12 mouse cellular contexts compared by ENCODE assay signal in genomic region chr14:75561577-75562331, GRCm38 (mm10). TPM values are rescaled to one million over a fixed set of nuclear protein-coding genes. Genes with fewer than 3 reads are reported as not detected.
DNase-seq lines count a peak whose midpoint lies in the region; ATAC-seq and TF ChIP-seq lines count a peak whose summit lies in the region.
"Had no signal": no experiment of that assay in that cellular context is flagged by ENCODE, and none has a peak within 500 bp of the region (broad histone marks: within the 10 kb centered on the region; RNA-seq: fewer than 3 reads in every experiment).

No protein-coding gene starts in this region.

- DNase-seq in heart, adult 2 months, result peak; percentile 23 to 39
- DNase-seq in heart, embryonic 10.5 days (ENCODE audit: low spot score), result no peak
- DNase-seq in lung, postnatal 10 days, result peak; percentile 7
- no peak for DNase-seq in lung, adult 18-20 months
- DNase-seq in embryonic facial prominence, embryonic 14.5 days (ENCODE audit: low spot score), result peak; percentile 27
- peak; percentile 27 to 30 for DNase-seq in kidney, postnatal 36 days
- DNase-seq in layer of hippocampus, postnatal 36 days, result no peak
- DNase-seq: cerebellum, adult 2 months; liver, embryonic 13.5 days had no signal

- TF ChIP-seq CTCF in heart, adult 2 months (IDR thresholded peaks at IDR 0.05), result peak; percentile 45

- H3K4me3 ChIP-seq in heart, adult 2 months, result no peak overlapping the region
- no peak overlapping the region for H3K4me3 ChIP-seq in heart, embryonic 10.5 days
- H3K4me3 ChIP-seq in embryonic facial prominence, embryonic 14.5 days (ENCODE audit: low read depth, low read length), result no peak overlapping the region
- H3K4me3 ChIP-seq: forebrain, embryonic 12.5 days; hindbrain, embryonic 15.5 days; liver, embryonic 13.5 days; stomach, embryonic 15.5 days had no signal

- ATAC-seq in embryonic facial prominence, embryonic 14.5 days (ENCODE audit: low read depth), result no peak

- no peak for TF ChIP-seq POLR2A in heart, adult 2 months (IDR thresholded peaks at IDR 0.05; ENCODE audit: insufficient read depth, low read depth, low read length)

- no peaks in the 10 kb centered on the region for H3K36me3 ChIP-seq in heart, adult 2 months (ENCODE audit: control insufficient read depth, insufficient read depth, low read length)
- H3K36me3 ChIP-seq in heart, embryonic 10.5 days, result no peaks in the 10 kb centered on the region
- H3K36me3 ChIP-seq in embryonic facial prominence, embryonic 14.5 days (ENCODE audit: control insufficient read depth, insufficient read depth, low read length), result no peaks in the 10 kb centered on the region
- H3K36me3 ChIP-seq: forebrain, embryonic 12.5 days; hindbrain, embryonic 15.5 days; liver, embryonic 13.5 days; stomach, embryonic 15.5 days had no signal

- H3K4me1 ChIP-seq in heart, adult 2 months (ENCODE audit: control insufficient read depth, insufficient read depth, low read length), result no peaks in the 10 kb centered on the region; the same call in 1 of the 2 replicates
- H3K4me1 ChIP-seq in heart, embryonic 10.5 days, result peaks cover 11% of the 10 kb centered on the region
- H3K4me1 ChIP-seq in embryonic facial prominence, embryonic 14.5 days (ENCODE audit: control insufficient read depth, insufficient read depth, low read length), result 0 out of 2 replicates have a peak, but pooled peaks cover 3% of the 10 kb centered on the region
- H3K4me1 ChIP-seq: stomach, embryonic 15.5 days had no signal

- H3K27ac ChIP-seq in heart, adult 2 months, result no peak overlapping the region
- H3K27ac ChIP-seq in heart, embryonic 10.5 days, result no peak overlapping the region
- no peak overlapping the region for H3K27ac ChIP-seq in embryonic facial prominence, embryonic 14.5 days (replicated peaks; ENCODE audit: low read depth, low read length)
- H3K27ac ChIP-seq: forebrain, embryonic 12.5 days; hindbrain, embryonic 15.5 days; liver, embryonic 13.5 days; stomach, embryonic 15.5 days had no signal

- H3K9me3 ChIP-seq in heart, embryonic 10.5 days, result no peaks in the 10 kb centered on the region
- no peaks in the 10 kb centered on the region for H3K9me3 ChIP-seq in embryonic facial prominence, embryonic 14.5 days (ENCODE audit: control insufficient read depth, low read length)
- H3K9me3 ChIP-seq: forebrain, embryonic 12.5 days; hindbrain, embryonic 15.5 days; liver, embryonic 13.5 days; stomach, embryonic 15.5 days had no signal

- H3K79me2 ChIP-seq in heart, adult 2 months (replicated peaks; ENCODE audit: control insufficient read depth, insufficient read depth, low read length), result no peaks in the 10 kb centered on the region

- TF ChIP-seq EP300 in heart, adult 2 months (IDR thresholded peaks at IDR 0.05; ENCODE audit: insufficient read depth, low read depth, low read length), result no peak

- H3K9ac ChIP-seq in heart, adult 2 months (ENCODE audit: low read depth, low read length), result no peak overlapping the region
- H3K9ac ChIP-seq in embryonic facial prominence, embryonic 14.5 days (ENCODE audit: low read depth, low read length), result no peak overlapping the region
- H3K9ac ChIP-seq: forebrain, embryonic 12.5 days; hindbrain, embryonic 15.5 days; liver, embryonic 13.5 days; stomach, embryonic 15.5 days had no signal

- H3K4me2 ChIP-seq in embryonic facial prominence, embryonic 14.5 days (ENCODE audit: low read depth, low read length), result no peak overlapping the region
- H3K4me2 ChIP-seq: forebrain, embryonic 12.5 days; hindbrain, embryonic 15.5 days; liver, embryonic 13.5 days; stomach, embryonic 15.5 days had no signal

- 22% methylated on average over 9 of the region's 9 CpGs for WGBS in heart, adult 2 months
- WGBS in heart, embryonic 10.5 days, result 48% methylated on average over 9 of the region's 9 CpGs
- WGBS in embryonic facial prominence, embryonic 14.5 days, result 32% methylated on average over 9 of the region's 9 CpGs

- H3K27me3 ChIP-seq in heart, adult 2 months (ENCODE audit: control insufficient read depth, insufficient read depth, low read length), result no peaks in the 10 kb centered on the region
- no peaks in the 10 kb centered on the region for H3K27me3 ChIP-seq in heart, embryonic 10.5 days (ENCODE audit: insufficient read depth, poor library complexity, severe bottlenecking)
- no peaks in the 10 kb centered on the region; the same call in 1 of the 2 replicates for H3K27me3 ChIP-seq in embryonic facial prominence, embryonic 14.5 days (replicated peaks; ENCODE audit: control insufficient read depth, insufficient read depth, low read length)
- H3K27me3 ChIP-seq: forebrain, embryonic 12.5 days; hindbrain, embryonic 15.5 days; liver, embryonic 13.5 days; stomach, embryonic 15.5 days had no signal

- intact Hi-C loops in heart, adult 2 months (cut with DNase I), result no loop called here

RNA-seq across cellular contexts. Expression of gene Spert, which starts 31.2 kb away (rescaled TPM):
- total RNA-seq in heart, adult 2 months (2021), result not detected
- 0.16 and 0.38 TPM in 2 replicates for polyA plus RNA-seq in heart, adult 2 months (2012; rRNA removed)
- not detected in 2 replicates for polyA plus RNA-seq in heart, embryonic 10.5 days (2016; fragmentation: Nextera tagmentation; extraction: Ambion mirVana)
- polyA plus RNA-seq in embryonic facial prominence, embryonic 14.5 days (2014; fragmentation: Nextera tagmentation; extraction: Ambion mirVana), result not detected in 2 replicates
- not detected for total RNA-seq in layer of hippocampus, postnatal 36 days (2021)
- polyA plus RNA-seq: cerebellum, adult 2 months; forebrain, embryonic 12.5 days; hindbrain, embryonic 15.5 days; liver, embryonic 13.5 days; stomach, embryonic 15.5 days had no signal

Comparison
In these comparisons a context has a peak if more than half of its experiments do, and no peak if none do; other contexts are left out.
1. DNase-seq: peak in heart, adult 2 months (2 of 2), lung, postnatal 10 days (single experiment), embryonic facial prominence, embryonic 14.5 days (single experiment) and kidney, postnatal 36 days (2 of 2); none in heart, embryonic 10.5 days (single experiment), lung, adult 18-20 months (0 of 2) and layer of hippocampus, postnatal 36 days (0 of 2).